Mouse (Mus musculus) liver, embryonic 16.5 days (tissue): ENCODE results near the gene Mcf2l. TPM values are rescaled to one million over a fixed set of nuclear protein-coding genes. Genes with fewer than 3 reads are reported as not detected.

ENCODE experiments used
- ATAC-seq: fragments of 200-750 bp; cut with Nextera tagmentation; 2 replicates; pipeline ENCODE4 v1.8.0; 2017; ENCODE audit warnings: low read depth, mild to moderate bottlenecking, moderate number of reproducible peaks, moderate library complexity
- H3K27ac ChIP-seq: fragments of 300-500 bp; sonication (generic); 2 replicates; pipeline ENCODE4 v1.5.1; 2014; ENCODE audit warnings: mild to moderate bottlenecking, low read length
- H3K27me3 ChIP-seq: fragments of 300-500 bp; sonication (generic); 2 replicates; pipeline ENCODE4 v1.6.1; 2014; ENCODE audit warnings: low read depth, low read length, mixed read lengths; ENCODE audit not compliant: control insufficient read depth, insufficient read depth
- H3K36me3 ChIP-seq: fragments of 300-500 bp; sonication (generic); 2 replicates; pipeline ENCODE4 v1.6.1; 2014; ENCODE audit warnings: mild to moderate bottlenecking; ENCODE audit not compliant: control insufficient read depth, insufficient read depth
- H3K4me1 ChIP-seq: fragments of 300-500 bp; sonication (generic); 2 replicates; pipeline ENCODE4 v1.6.1; 2014; ENCODE audit warnings: low read depth, low read length, mixed read lengths; ENCODE audit not compliant: control insufficient read depth
- H3K4me2 ChIP-seq: fragments of 300-500 bp; sonication (generic); 2 replicates; pipeline ENCODE4 v1.6.1; 2014; ENCODE audit warnings: low read depth, low read length, mixed read lengths
- H3K4me3 ChIP-seq: fragments of 300-500 bp; sonication (generic); 2 replicates; pipeline ENCODE4 v1.5.1; 2014; ENCODE audit warnings: low read depth, mild to moderate bottlenecking, low read length
- H3K9ac ChIP-seq: fragments of 300-500 bp; sonication (generic); 2 replicates; pipeline ENCODE4 v1.6.1; 2014; ENCODE audit warnings: low read depth, low read length
- H3K9me3 ChIP-seq: fragments of 300-500 bp; sonication (generic); replicated peaks from 2 replicates; pipeline ENCODE4 v1.6.1; 2016; ENCODE audit warnings: low read length; ENCODE audit not compliant: control insufficient read depth
- WGBS: fragments of 180-500 bp; shearing (Covaris S2); extraction: QIAGEN DNeasy Blood & Tissue Kit; methylation state at CpG from one replicate; pipeline ENCODE4 v1.1.7; 2014; ENCODE audit not compliant: insufficient replicate concordance; 5-methylcytosine and 5-hydroxymethylcytosine counted together
- polyA plus RNA-seq: library from polyadenylated mRNA; unstranded; fragments of >200 nt; fragmentation: Nextera tagmentation; extraction: Ambion mirVana; gene quantifications from 2 replicates; pipeline ENCODE4 v1.2.1, GENCODE M21; 2015

The Mcf2l gene
- polyA plus RNA-seq, 1 experiment from 2014 or later = 1.3 TPM

- H3K9ac ChIP-seq = no peak overlapping the region
- H3K36me3 ChIP-seq = no peaks in the 10 kb centered on the region
- peaks cover 58% of the 10 kb centered on the region for H3K27me3 ChIP-seq
- ATAC-seq = no peak
- WGBS = 67% methylated on average over 7 of the region's 7 CpGs
- H3K4me3 ChIP-seq = no peak overlapping the region
- no peaks in the 10 kb centered on the region for H3K4me1 ChIP-seq
- no peak overlapping the region for H3K4me2 ChIP-seq
- H3K27ac ChIP-seq = no peak overlapping the region
- no peaks in the 10 kb centered on the region for H3K9me3 ChIP-seq
Observed at GRCm38 (mm10) chr8:12840834-12841233, 32.8 kb upstream of the Mcf2l start.

- Histone ChIP-seq H3K4me3 (no peak overlapping the region), H3K9ac (no peak overlapping the region), H3K9me3 (no peaks in the 10 kb centered on the region), H3K4me1 (no peaks in the 10 kb centered on the region), H3K36me3 (no peaks in the 10 kb centered on the region), H3K27me3 (peaks cover 56% of the 10 kb centered on the region), H3K4me2 (no peak overlapping the region), H3K27ac (no peak overlapping the region)
- peak; percentile 56; the same call in 1 of the 2 replicates for ATAC-seq
- 69% methylated on average over 11 of the region's 11 CpGs for WGBS
Observed at GRCm38 (mm10) chr8:12842342-12842995, 31.1 kb upstream of the Mcf2l start.

GRCm38 (mm10) chr8:12844347-12844950 lies 29.2 kb upstream of the Mcf2l start:
- Histone ChIP-seq H3K27ac (no peak overlapping the region), H3K4me3 (no peak overlapping the region), H3K36me3 (no peaks in the 10 kb centered on the region), H3K9me3 (no peaks in the 10 kb centered on the region), H3K4me2 (no peak overlapping the region), H3K27me3 (peaks cover 59% of the 10 kb centered on the region), H3K4me1 (no peaks in the 10 kb centered on the region), H3K9ac (no peak overlapping the region)
- ATAC-seq = no peak
- WGBS = 77% methylated on average over 16 of the region's 16 CpGs

GRCm38 (mm10) chr8:12846447-12846846 lies 27.2 kb upstream of the Mcf2l start:
- no peak overlapping the region for H3K9ac ChIP-seq
- peaks cover 60% of the 10 kb centered on the region for H3K27me3 ChIP-seq
- no peak overlapping the region for H3K4me2 ChIP-seq
- no peaks in the 10 kb centered on the region for H3K36me3 ChIP-seq
- 66% methylated on average over 6 of the region's 6 CpGs for WGBS
- no peaks in the 10 kb centered on the region for H3K9me3 ChIP-seq
- ATAC-seq = no peak
- no peaks in the 10 kb centered on the region for H3K4me1 ChIP-seq
- no peak overlapping the region for H3K27ac ChIP-seq
- no peak overlapping the region for H3K4me3 ChIP-seq

- Histone ChIP-seq H3K4me1 (no peaks in the 10 kb centered on the region), H3K4me2 (no peak overlapping the region), H3K27me3 (peaks cover 55% of the 10 kb centered on the region), H3K9ac (no peak overlapping the region), H3K9me3 (no peaks in the 10 kb centered on the region), H3K4me3 (no peak overlapping the region), H3K36me3 (no peaks in the 10 kb centered on the region), H3K27ac (no peak overlapping the region)
- ATAC-seq = no peak
- WGBS = 68% methylated on average over 10 of the region's 10 CpGs
Observed at GRCm38 (mm10) chr8:12851241-12851640, 22.4 kb upstream of the Mcf2l start.

- no peak for ATAC-seq
- Histone ChIP-seq H3K4me1 (no peaks in the 10 kb centered on the region), H3K4me2 (no peak overlapping the region), H3K4me3 (no peak overlapping the region), H3K27me3 (peaks cover 54% of the 10 kb centered on the region), H3K27ac (no peak overlapping the region), H3K36me3 (no peaks in the 10 kb centered on the region), H3K9me3 (no peaks in the 10 kb centered on the region), H3K9ac (no peak overlapping the region)
- WGBS = 65% methylated on average over 15 of the region's 15 CpGs
Observed at GRCm38 (mm10) chr8:12856038-12856437, 17.6 kb upstream of the Mcf2l start.

GRCm38 (mm10) chr8:12863061-12863460 lies 10.5 kb upstream of the Mcf2l start:
- no peak overlapping the region for H3K9ac ChIP-seq
- no peaks in the 10 kb centered on the region for H3K9me3 ChIP-seq
- 71% methylated on average over 3 of the region's 3 CpGs for WGBS
- H3K4me1 ChIP-seq = no peaks in the 10 kb centered on the region
- peaks cover 46% of the 10 kb centered on the region for H3K27me3 ChIP-seq
- H3K4me2 ChIP-seq = no peak overlapping the region
- no peak overlapping the region for H3K27ac ChIP-seq
- no peak overlapping the region for H3K4me3 ChIP-seq
- no peaks in the 10 kb centered on the region for H3K36me3 ChIP-seq
- no peak for ATAC-seq

- ATAC-seq = no peak
- no peaks in the 10 kb centered on the region for H3K4me1 ChIP-seq
- peaks cover 42% of the 10 kb centered on the region for H3K27me3 ChIP-seq
- H3K27ac ChIP-seq = no peak overlapping the region
- no peak overlapping the region for H3K4me2 ChIP-seq
- H3K9me3 ChIP-seq = no peaks in the 10 kb centered on the region
- no peaks in the 10 kb centered on the region for H3K36me3 ChIP-seq
- WGBS = 74% methylated on average over 14 of the region's 14 CpGs
- H3K4me3 ChIP-seq = no peak overlapping the region
- no peak overlapping the region for H3K9ac ChIP-seq
Observed at GRCm38 (mm10) chr8:12863608-12864007, 10.0 kb upstream of the Mcf2l start.

GRCm38 (mm10) chr8:12865790-12866189 lies 7.8 kb upstream of the Mcf2l start:
- ATAC-seq = no peak
- Histone ChIP-seq H3K4me3 (no peak overlapping the region), H3K4me1 (no peaks in the 10 kb centered on the region), H3K27ac (no peak overlapping the region), H3K9ac (no peak overlapping the region), H3K4me2 (no peak overlapping the region), H3K36me3 (no peaks in the 10 kb centered on the region), H3K9me3 (no peaks in the 10 kb centered on the region), H3K27me3 (peaks cover 36% of the 10 kb centered on the region)
- 76% methylated on average over 6 of the region's 6 CpGs for WGBS
